Mouse (Mus musculus) liver, embryonic 14.5 days (tissue): Measurements from ENCODE around the gene Selplg. TPM values are rescaled to one million over a fixed set of nuclear protein-coding genes. Genes with fewer than 3 reads are reported as not detected.

ENCODE experiments used
- ATAC-seq: fragments of 200-750 bp; cut with Nextera tagmentation; 2 replicates; pipeline ENCODE4 v1.8.0; 2017; ENCODE audit warnings: moderate number of reproducible peaks, mild to moderate bottlenecking, moderate library complexity; ENCODE audit not compliant: insufficient read depth
- DNase-seq, 3 experiments: peaks; one replicate each; pipeline ENCODE4 v3.0.0-alpha.2; 2012 to 2013; ENCODE audit warnings: low read depth in 3 of 3, low spot score in 3 of 3
- H3K27ac ChIP-seq: fragments of 300-500 bp; sonication (generic); 2 replicates; pipeline ENCODE4 v1.5.1; 2014; ENCODE audit warnings: moderate library complexity, mild to moderate bottlenecking, control low read depth, inconsistent platforms
- H3K27me3 ChIP-seq: fragments of 300-500 bp; sonication (generic); 2 replicates; pipeline ENCODE4 v1.6.1; 2014; ENCODE audit warnings: mild to moderate bottlenecking, low read length, moderate library complexity; ENCODE audit not compliant: control insufficient read depth, insufficient read depth
- H3K36me3 ChIP-seq: fragments of 300-500 bp; sonication (generic); replicated peaks from 2 replicates; pipeline ENCODE4 v1.6.1; 2014; ENCODE audit warnings: low read depth; ENCODE audit not compliant: control insufficient read depth, insufficient read depth
- H3K4me1 ChIP-seq, 2 experiments: fragments of 200-500 bp in 1 of 2; fragments of 300-500 bp in 1 of 2; sonication (generic) in 1 of 2; replicated peaks; 2 replicates each; pipeline ENCODE4 v1.6.1; 2012 to 2014; ENCODE audit warnings: antibody characterized with exemption in 1 of 2, inconsistent platforms in 1 of 2, low read length in 1 of 2; ENCODE audit not compliant: control insufficient read depth in 2 of 2, insufficient read depth in 2 of 2
- H3K4me2 ChIP-seq: fragments of 300-500 bp; sonication (generic); 2 replicates; pipeline ENCODE4 v1.6.1; 2014; ENCODE audit warnings: low read depth, mild to moderate bottlenecking, control low read depth, moderate library complexity
- H3K4me3 ChIP-seq, 2 experiments: fragments of 200-500 bp in 1 of 2; fragments of 300-500 bp in 1 of 2; sonication (generic) in 1 of 2; 2 replicates each; pipeline ENCODE4 v1.5.1; 2012 to 2014; ENCODE audit warnings: low read depth in 2 of 2, low read length in 2 of 2, mild to moderate bottlenecking in 2 of 2, control low read depth in 1 of 2, inconsistent platforms in 1 of 2, moderate library complexity in 1 of 2; ENCODE audit not compliant: insufficient read depth in 1 of 2
- H3K9ac ChIP-seq: fragments of 300-500 bp; sonication (generic); replicated peaks from 2 replicates; pipeline ENCODE4 v1.6.1; 2014; ENCODE audit warnings: mild to moderate bottlenecking, control low read depth, moderate library complexity
- H3K9me3 ChIP-seq: fragments of 300-500 bp; sonication (generic); 2 replicates; pipeline ENCODE4 v1.6.1; 2016; ENCODE audit warnings: low read length, mixed read lengths; ENCODE audit not compliant: control insufficient read depth
- CTCF ChIP-seq: IDR thresholded peaks from 2 replicates; pipeline ENCODE4 v1.5.1; 2016; ENCODE audit warnings: antibody characterized with exemption, low read depth, control low read depth
- EP300 ChIP-seq: IDR thresholded peaks from 2 replicates; pipeline ENCODE4 v1.6.1; 2016; ENCODE audit warnings: antibody characterized with exemption, low read depth
- WGBS: fragments of 180-500 bp; shearing (Covaris S2); extraction: QIAGEN DNeasy Blood & Tissue Kit; methylation state at CpG from one replicate; pipeline ENCODE4 v1.1.7; 2014; ENCODE audit not compliant: insufficient replicate concordance; 5-methylcytosine and 5-hydroxymethylcytosine counted together
- polyA plus RNA-seq, 2 experiments: library from polyadenylated mRNA; depleted of rRNA in 1 of 2; stranded (reverse) in 1 of 2; unstranded in 1 of 2; fragments of >200 nt; fragmentation: Nextera tagmentation in 1 of 2; extraction: Ambion mirVana in 1 of 2; gene quantifications; 2 replicates each; pipeline versions ENCODE4 v1.2.1 to v1.2.3; 2012 to 2014

Selplg gene
- polyA plus RNA-seq, 2 experiments = 8.8 to 12.5 TPM

GRCm38 (mm10) chr5:113799691-113800090 is 32.8 kb downstream of the Selplg start:
- peak overlapping the region in 1 of 2 experiments; percentile 34; a peak in 2 of 4 replicates for H3K4me3 ChIP-seq
- no peak for DNase-seq
- ATAC-seq = no peak
- peaks cover 0 to 6% of the 10 kb centered on the region in 2 experiments; a peak in 1 of 4 replicates for H3K4me1 ChIP-seq
- H3K27ac ChIP-seq = no peak overlapping the region
- peak overlapping the region; percentile 22; the same call in 1 of the 2 replicates for H3K4me2 ChIP-seq
- no peaks in the 10 kb centered on the region for H3K9me3 ChIP-seq
- WGBS = 52% methylated on average over 5 of the region's 5 CpGs
- no peak for TF ChIP-seq EP300
- no peaks in the 10 kb centered on the region for H3K36me3 ChIP-seq
- H3K27me3 ChIP-seq = no peaks in the 10 kb centered on the region
- H3K9ac ChIP-seq = no peak overlapping the region

GRCm38 (mm10) chr5:113798525-113798924 is 33.9 kb downstream of the Selplg start:
- Histone ChIP-seq H3K9me3 (no peaks in the 10 kb centered on the region), H3K4me1 (peaks cover 0 to 6% of the 10 kb centered on the region in 2 experiments; a peak in 1 of 4 replicates), H3K36me3 (no peaks in the 10 kb centered on the region), H3K27ac (no peak overlapping the region), H3K4me2 (no peak overlapping the region), H3K27me3 (no peaks in the 10 kb centered on the region), H3K4me3 (no peak overlapping the region), H3K9ac (no peak overlapping the region)
- DNase-seq (no peak), ATAC-seq (no peak)
- whole genome bisulfite sequencing = 39% methylated on average over 9 of the region's 9 CpGs
- TF ChIP-seq EP300 = no peak
- TF ChIP-seq CTCF = no peak

GRCm38 (mm10) chr5:113797149-113797882 is 35.1 kb downstream of the Selplg start:
- no peak overlapping the region for H3K4me3 ChIP-seq
- no peak overlapping the region for H3K27ac ChIP-seq
- no peaks in the 10 kb centered on the region for H3K9me3 ChIP-seq
- peak overlapping the region; percentile 17 for H3K4me2 ChIP-seq
- TF ChIP-seq CTCF = no peak
- TF ChIP-seq EP300 = no peak
- DNase-seq (no peak), ATAC-seq (no peak)
- WGBS = 31% methylated on average over 19 of the region's 19 CpGs
- no peaks in the 10 kb centered on the region for H3K36me3 ChIP-seq
- no peaks in the 10 kb centered on the region for H3K27me3 ChIP-seq
- H3K9ac ChIP-seq = no peak overlapping the region
- H3K4me1 ChIP-seq = peaks cover 0 to 6% of the 10 kb centered on the region in 2 experiments; a peak in 1 of 4 replicates

- Histone ChIP-seq H3K27ac (no peak overlapping the region), H3K4me2 (peak overlapping the region; percentile 17), H3K9ac (no peak overlapping the region), H3K4me1 (peaks cover 0 to 8% of the 10 kb centered on the region in 2 experiments; a peak in 2 of 4 replicates), H3K36me3 (no peaks in the 10 kb centered on the region), H3K9me3 (no peaks in the 10 kb centered on the region), H3K4me3 (no peak overlapping the region), H3K27me3 (no peaks in the 10 kb centered on the region)
- ATAC-seq = no peak
- TF ChIP-seq EP300 (no peak), CTCF (no peak)
- WGBS = 5% methylated on average over 13 of the region's 13 CpGs
- no peak for DNase-seq
Measured at GRCm38 (mm10) chr5:113796401-113797148, 35.9 kb downstream of the Selplg start.
